Mouse (Mus musculus): ENCODE measurements around the gene Phyhd1. TPM values are rescaled to one million over a fixed set of nuclear protein-coding genes. Genes with fewer than 3 reads are reported as not detected.

The Phyhd1 gene
- total RNA-seq, 2 experiments from 2014 or later, result 94.8 to 104 TPM

Other genes with a start within 250 kb of the Phyhd1 start
- gene Wdr34, start 217.3 kb upstream of the Phyhd1 start, total RNA-seq (2021), result 1 to 10 TPM; 6.5 to 6.8 TPM
- gene Set, start 208.8 kb upstream of the Phyhd1 start, total RNA-seq (2021), result 100 to 1,000 TPM in 1 of 2 experiments, 10 to 100 TPM in 1; 95.8 to 106 TPM
- 10 to 100 TPM; 10.5 to 13.2 TPM for gene Pkn3, start 188.5 kb upstream of the Phyhd1 start, total RNA-seq (2021)
- 1 to 10 TPM; 3.9 to 4.7 TPM for gene Zdhhc12, start 172.6 kb upstream of the Phyhd1 start, total RNA-seq (2021)
- 10 to 100 TPM; 23.5 to 26.7 TPM for gene Zer1, start 141.6 kb upstream of the Phyhd1 start, total RNA-seq (2021)
- 10 to 100 TPM; 19.9 to 23.0 TPM for gene Tbc1d13, start 132.5 kb upstream of the Phyhd1 start, total RNA-seq (2021)
- gene Endog, start 94.7 kb upstream of the Phyhd1 start, total RNA-seq (2021), result 100 to 1,000 TPM in 1 of 2 experiments, 10 to 100 TPM in 1; 93.8 to 100 TPM
- gene Spout1, start 87.7 kb upstream of the Phyhd1 start, total RNA-seq (2021), result 1 to 10 TPM; 4.5 to 6.1 TPM
- 10 to 100 TPM; 43.1 to 44.0 TPM for gene Kyat1, start 60.4 kb upstream of the Phyhd1 start, total RNA-seq (2021)
- gene Lrrc8a, start 28.5 kb upstream of the Phyhd1 start, total RNA-seq (2021), result 10 to 100 TPM; 58.2 to 66.7 TPM
- gene Gm28035, start 25.6 kb upstream of the Phyhd1 start, total RNA-seq (2021), result 1 to 10 TPM; 3.7 to 4.4 TPM
- gene Gm28038, start 14.8 kb downstream of the Phyhd1 start, total RNA-seq (2021), result under 1 TPM in 1 of 2 experiments, not detected in 1; 0.91 TPM
- gene Dolk, start 20.1 kb downstream of the Phyhd1 start, total RNA-seq (2021), result 10 to 100 TPM; 23.6 to 26.3 TPM
- 10 to 100 TPM; 19.6 to 20.0 TPM for gene Nup188, start 20.2 kb downstream of the Phyhd1 start, total RNA-seq (2021)
- gene Sh3glb2, start 93.1 kb downstream of the Phyhd1 start, total RNA-seq (2021), result 10 to 100 TPM; 39.7 to 40.3 TPM
- 10 to 100 TPM; 68.5 to 74.0 TPM for gene Miga2, start 98.0 kb downstream of the Phyhd1 start, total RNA-seq (2021)
- gene Dolpp1, start 126.1 kb downstream of the Phyhd1 start, total RNA-seq (2021), result 10 to 100 TPM in 1 of 2 experiments, 1 to 10 TPM in 1; 8.3 to 10.4 TPM
- gene Crat, start 149.6 kb downstream of the Phyhd1 start, total RNA-seq (2021), result 100 to 1,000 TPM; 433 to 486 TPM
- 10 to 100 TPM; 91.2 to 92.3 TPM for gene Ptpa, start 149.8 kb downstream of the Phyhd1 start, total RNA-seq (2021)
- 1 to 10 TPM; 4.1 to 6.9 TPM for gene Ier5l, start 208.0 kb downstream of the Phyhd1 start, total RNA-seq (2021)